Mouse (Mus musculus) megakaryocyte, embryonic 14.5 days (primary cell): ENCODE measurements at regions not wholly inside any gene's neighbourhood (a gene's known extent, or its start where the extent isn't known, plus 50 kb on each side); places are given as distances from the start of the nearest gene placed in this dataset.

Experiments used
- FLI1 ChIP-seq: IDR thresholded peaks from 2 replicates; pipeline ENCODE4 v1.6.1; 2012; ENCODE audit warnings: low read length, inconsistent platforms, mixed read lengths
- GATA1 ChIP-seq: IDR thresholded peaks from 3 replicates; pipeline ENCODE4 v1.6.1; 2012; ENCODE audit warnings: mixed read lengths, low read length, inconsistent platforms, borderline replicate concordance

- TF ChIP-seq GATA1: no peak
- no peak for TF ChIP-seq FLI1
Observed at GRCm38 (mm10) chr14:102250076-102250475, 520.3 kb downstream of the Lmo7 start.
